Comparison of ENCODE assay signal across 10 mouse cellular contexts in genomic region chr5:110406065-110406714, GRCm38 (mm10). TPM values are rescaled to one million over a fixed set of nuclear protein-coding genes. Genes with fewer than 3 reads are reported as not detected.
A peak's percentile ranks its signal among the peaks of the same experiment; 100 is the strongest.
DNase-seq lines count a peak whose midpoint lies in the region; ATAC-seq and TF ChIP-seq lines count a peak whose summit lies in the region.
"Had no signal": no experiment of that assay in that cellular context is flagged by ENCODE, and none has a peak within 500 bp of the region (broad histone marks: within the 10 kb centered on the region; RNA-seq: fewer than 3 reads in every experiment).

No protein-coding gene starts in this region.

- H3K4me1 ChIP-seq in intestine, embryonic 15.5 days (replicated peaks): no peaks in the 10 kb centered on the region
- H3K4me1 ChIP-seq in intestine, postnatal 0 days (replicated peaks; ENCODE audit: control insufficient read depth, insufficient read depth, low read length): no peaks in the 10 kb centered on the region
- peaks cover 28% of the 10 kb centered on the region for H3K4me1 ChIP-seq in forebrain, embryonic 12.5 days
- H3K4me1 ChIP-seq in liver, embryonic 11.5 days (replicated peaks; ENCODE audit: control insufficient read depth, insufficient read depth, low read length): no peaks in the 10 kb centered on the region
- 0 out of 2 replicates have a peak, but pooled peaks cover 9% of the 10 kb centered on the region for H3K4me1 ChIP-seq in neural tube, embryonic 14.5 days (ENCODE audit: control insufficient read depth, insufficient read depth, low read length)

- DNase-seq in liver, embryonic 11.5 days (ENCODE audit: low spot score): no peak
- no peak for DNase-seq in adipocyte (ENCODE audit: low spot score)
- DNase-seq in right cerebral cortex, adult 2 months (ENCODE audit: low spot score in 2 of 2): no peak
- DNase-seq in layer of hippocampus, adult 8-10 months (ENCODE audit: low spot score in 2 of 2): no peak
- DNase-seq: thymus, adult 18-20 months had no signal

- peak; percentile 58 for ATAC-seq in intestine, embryonic 15.5 days
- no peak for ATAC-seq in intestine, postnatal 0 days
- peak; percentile 70 for ATAC-seq in forebrain, embryonic 12.5 days (ENCODE audit: low FRiP score)
- ATAC-seq in liver, embryonic 11.5 days (replicated peaks; ENCODE audit: low FRiP score): 0 out of 2 replicates have a peak, but pooled peaks have one; percentile 45
- ATAC-seq in neural tube, embryonic 14.5 days (ENCODE audit: low read depth): peak; percentile 32; the same call in 1 of the 2 replicates

- H3K36me3 ChIP-seq in intestine, embryonic 15.5 days: 0 out of 2 replicates have a peak, but pooled peaks cover 4% of the 10 kb centered on the region
- H3K36me3 ChIP-seq in intestine, postnatal 0 days (ENCODE audit: control insufficient read depth, insufficient read depth): peaks cover 15% of the 10 kb centered on the region; the same call in 1 of the 2 replicates
- H3K36me3 ChIP-seq in forebrain, embryonic 12.5 days (replicated peaks): no peaks in the 10 kb centered on the region; the same call in none of the 2 replicates
- H3K36me3 ChIP-seq in liver, embryonic 11.5 days (ENCODE audit: control insufficient read depth, insufficient read depth, low read length): 0 out of 2 replicates have a peak, but pooled peaks cover 2% of the 10 kb centered on the region
- no peaks in the 10 kb centered on the region for H3K36me3 ChIP-seq in neural tube, embryonic 14.5 days (ENCODE audit: control insufficient read depth, insufficient read depth, low read length)
- H3K36me3 ChIP-seq: liver, embryonic 15.5 days had no signal

- H3K4me3 ChIP-seq in intestine, embryonic 15.5 days (replicated peaks): no peak overlapping the region
- no peak overlapping the region for H3K4me3 ChIP-seq in intestine, postnatal 0 days (ENCODE audit: low read depth, low read length)
- no peak overlapping the region for H3K4me3 ChIP-seq in forebrain, embryonic 12.5 days (replicated peaks)
- no peak overlapping the region for H3K4me3 ChIP-seq in liver, embryonic 11.5 days (ENCODE audit: low read depth, low read length)
- H3K4me3 ChIP-seq in neural tube, embryonic 14.5 days (ENCODE audit: low read depth, low read length): no peak overlapping the region
- H3K4me3 ChIP-seq: liver, embryonic 15.5 days had no signal

- no peak overlapping the region for H3K27ac ChIP-seq in intestine, embryonic 15.5 days
- H3K27ac ChIP-seq in intestine, postnatal 0 days (ENCODE audit: low read depth, low read length): no peak overlapping the region
- H3K27ac ChIP-seq in forebrain, embryonic 12.5 days: peak overlapping the region; percentile 78
- no peak overlapping the region for H3K27ac ChIP-seq in liver, embryonic 11.5 days (ENCODE audit: low read depth, low read length)
- 0 out of 2 replicates have a peak overlapping the region, but pooled peaks have one; percentile 22 for H3K27ac ChIP-seq in neural tube, embryonic 14.5 days (ENCODE audit: low read depth, low read length)
- H3K27ac ChIP-seq: liver, embryonic 15.5 days had no signal

- WGBS in intestine, embryonic 15.5 days: 47% methylated on average over 8 of the region's 8 CpGs
- WGBS in intestine, postnatal 0 days: 48% methylated on average over 8 of the region's 8 CpGs
- 27% methylated on average over 8 of the region's 8 CpGs for WGBS in forebrain, embryonic 12.5 days
- 63% methylated on average over 8 of the region's 8 CpGs for WGBS in liver, embryonic 11.5 days
- WGBS in neural tube, embryonic 14.5 days: 47% methylated on average over 8 of the region's 8 CpGs

- H3K9ac ChIP-seq in intestine, embryonic 15.5 days: no peak overlapping the region
- no peak overlapping the region for H3K9ac ChIP-seq in intestine, postnatal 0 days (ENCODE audit: low read depth, low read length)
- H3K9ac ChIP-seq in forebrain, embryonic 12.5 days: no peak overlapping the region
- H3K9ac ChIP-seq in liver, embryonic 11.5 days (ENCODE audit: low read depth, low read length): no peak overlapping the region
- no peak overlapping the region for H3K9ac ChIP-seq in neural tube, embryonic 14.5 days (replicated peaks; ENCODE audit: low read depth, low read length)
- H3K9ac ChIP-seq: liver, embryonic 15.5 days had no signal

- no peaks in the 10 kb centered on the region for H3K27me3 ChIP-seq in intestine, embryonic 15.5 days (replicated peaks)
- no peaks in the 10 kb centered on the region for H3K27me3 ChIP-seq in intestine, postnatal 0 days (replicated peaks; ENCODE audit: control insufficient read depth, insufficient read depth, low read length)
- no peaks in the 10 kb centered on the region for H3K27me3 ChIP-seq in forebrain, embryonic 12.5 days
- H3K27me3 ChIP-seq in liver, embryonic 11.5 days (replicated peaks; ENCODE audit: control insufficient read depth, insufficient read depth, low read length): no peaks in the 10 kb centered on the region
- no peaks in the 10 kb centered on the region for H3K27me3 ChIP-seq in neural tube, embryonic 14.5 days (ENCODE audit: control insufficient read depth, insufficient read depth, low read length)
- H3K27me3 ChIP-seq: liver, embryonic 15.5 days had no signal

- TF ChIP-seq CTCF in intestine, postnatal 0 days (IDR thresholded peaks at IDR 0.05; ENCODE audit: low read depth): no peak

- no peaks in the 10 kb centered on the region for H3K9me3 ChIP-seq in intestine, embryonic 15.5 days
- no peaks in the 10 kb centered on the region for H3K9me3 ChIP-seq in intestine, postnatal 0 days (ENCODE audit: control insufficient read depth)
- H3K9me3 ChIP-seq in forebrain, embryonic 12.5 days: no peaks in the 10 kb centered on the region
- no peaks in the 10 kb centered on the region for H3K9me3 ChIP-seq in liver, embryonic 11.5 days (ENCODE audit: control insufficient read depth, low read length)
- H3K9me3 ChIP-seq in neural tube, embryonic 14.5 days (ENCODE audit: control insufficient read depth, low read length): no peaks in the 10 kb centered on the region
- H3K9me3 ChIP-seq: liver, embryonic 15.5 days had no signal

- H3K4me2 ChIP-seq in intestine, embryonic 15.5 days (replicated peaks): no peak overlapping the region
- no peak overlapping the region for H3K4me2 ChIP-seq in intestine, postnatal 0 days (replicated peaks; ENCODE audit: low read depth)
- peak overlapping the region; percentile 2; the same call in 1 of the 2 replicates for H3K4me2 ChIP-seq in forebrain, embryonic 12.5 days
- no peak overlapping the region for H3K4me2 ChIP-seq in liver, embryonic 11.5 days
- H3K4me2 ChIP-seq in neural tube, embryonic 14.5 days (ENCODE audit: low read depth, low read length): no peak overlapping the region
- H3K4me2 ChIP-seq: liver, embryonic 15.5 days had no signal

RNA-seq across cellular contexts. Expression of gene Fbrsl1, which starts 42.1 kb away (rescaled TPM):
- 9.6 and 11.2 TPM in 2 replicates for polyA plus RNA-seq in intestine, embryonic 15.5 days (2015; fragmentation: Nextera tagmentation; extraction: Ambion mirVana)
- polyA plus RNA-seq in intestine, postnatal 0 days (2015; fragmentation: Nextera tagmentation; extraction: Ambion mirVana): 7.6 and 8.2 TPM in 2 replicates
- 39.5 and 39.8 TPM in 2 replicates for polyA plus RNA-seq in forebrain, embryonic 12.5 days (2016; fragmentation: Nextera tagmentation; extraction: Ambion mirVana)
- 12.9 and 13.8 TPM in 2 replicates for polyA plus RNA-seq in liver, embryonic 11.5 days (2014; fragmentation: Nextera tagmentation; extraction: Ambion mirVana)
- 21.2 and 23.5 TPM in 2 replicates for polyA plus RNA-seq in neural tube, embryonic 14.5 days (2014; fragmentation: Nextera tagmentation; extraction: Ambion mirVana)
- total RNA-seq in layer of hippocampus, adult 8-10 months (2022): 10 to 100 TPM; 64.9 to 81.4 (median 71.7) TPM

Comparison
In these comparisons a context has a peak if more than half of its experiments do, and no peak if none do; other contexts are left out.
1. H3K27ac ChIP-seq: peak in forebrain, embryonic 12.5 days (single experiment) and neural tube, embryonic 14.5 days (single experiment); none in intestine, embryonic 15.5 days (single experiment), intestine, postnatal 0 days (single experiment) and liver, embryonic 11.5 days (single experiment).